Mouse (Mus musculus): ENCODE results near the gene Zfp791. TPM values are rescaled to one million over a fixed set of nuclear protein-coding genes. Genes with fewer than 3 reads are reported as not detected.
A peak's percentile ranks its signal among the peaks of the same experiment; 100 is the strongest.
"Not testable (repeated sequence)": the region's sequence is repeated elsewhere in the genome, so short reads cannot be mapped to it uniquely, and the experiment has no call there.

Zfp791 gene
- 1 to 10 TPM; 7.0 to 7.9 TPM for total RNA-seq (2021)
- long read RNA-seq, experiment 1, partial matches to known transcripts = 0 of 1 reads
- long read RNA-seq, experiment 1, other reads (novel, unspliced or antisense) = 0 of 1 reads
- long read RNA-seq, experiment 2 = 0 reads

DNA sequence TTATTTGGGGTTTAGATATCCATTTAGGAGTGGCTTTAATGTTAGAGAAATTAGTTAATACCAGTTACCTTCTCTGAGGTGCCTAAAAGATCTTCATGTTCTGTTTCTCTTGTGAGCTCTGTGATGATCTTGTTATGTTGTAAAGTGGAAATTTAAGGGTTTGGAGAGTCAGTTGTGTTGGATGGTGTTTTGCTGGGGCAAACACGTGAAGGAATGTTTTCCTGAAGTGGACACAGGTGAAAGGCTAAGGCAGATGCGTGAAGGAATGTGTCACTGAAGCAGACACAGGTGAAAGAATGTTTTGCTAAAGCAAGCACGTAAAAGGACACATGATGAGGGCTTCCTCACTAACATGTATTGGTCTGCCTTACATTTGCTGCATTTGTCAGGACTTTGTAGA lies at the start of gene Zfp791:
Gene Zfp791, minus strand, starts transcription at position 101 of the 400 bp plus-strand sequence.
- DNase-seq (ENCODE audit: extremely low spot score in 1 of 2, low spot score in 2 of 2) = no peak
- no peak for TF ChIP-seq CTCF (IDR thresholded peaks at IDR 0.05)
- H3K27ac ChIP-seq = no peak within 1 kb of the TSS
- intact Hi-C loops (cut with DNase I) = no loop called here
- no peak within 1 kb of the TSS for H3K4me3 ChIP-seq

DNA sequence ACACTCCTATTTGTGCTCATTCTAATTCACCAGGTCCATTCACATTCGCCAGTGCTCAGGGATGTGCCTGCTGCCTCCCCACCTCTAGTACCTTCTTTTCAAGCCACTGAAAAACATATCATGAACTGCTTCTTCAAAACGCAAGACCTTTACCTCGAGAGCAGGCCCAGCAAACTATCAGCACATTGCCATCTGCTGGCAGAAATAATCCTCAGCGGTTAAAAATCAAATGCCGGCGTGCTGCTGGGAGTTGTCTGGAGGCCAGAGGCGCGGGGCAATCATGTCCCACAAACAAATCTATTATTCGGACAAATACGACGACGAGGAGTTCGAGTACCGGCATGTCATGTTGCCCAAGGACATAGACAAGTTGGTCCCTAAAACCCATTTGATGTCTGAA lies 48.4 kb upstream of the Zfp791 start:
- intact Hi-C loops (cut with DNase I) = loop anchor here (2.0 kb wide), 1 partner anchor 94 kb away; no protein-coding TSS in a partner anchor
- TF ChIP-seq CTCF (IDR thresholded peaks at IDR 0.05) = peak; percentile 59
- DNase-seq (ENCODE audit: extremely low spot score in 1 of 2, low spot score in 2 of 2) = peak; percentile 32 to 34
- no peak overlapping the region for H3K4me3 ChIP-seq
- no peak overlapping the region for H3K27ac ChIP-seq

DNA sequence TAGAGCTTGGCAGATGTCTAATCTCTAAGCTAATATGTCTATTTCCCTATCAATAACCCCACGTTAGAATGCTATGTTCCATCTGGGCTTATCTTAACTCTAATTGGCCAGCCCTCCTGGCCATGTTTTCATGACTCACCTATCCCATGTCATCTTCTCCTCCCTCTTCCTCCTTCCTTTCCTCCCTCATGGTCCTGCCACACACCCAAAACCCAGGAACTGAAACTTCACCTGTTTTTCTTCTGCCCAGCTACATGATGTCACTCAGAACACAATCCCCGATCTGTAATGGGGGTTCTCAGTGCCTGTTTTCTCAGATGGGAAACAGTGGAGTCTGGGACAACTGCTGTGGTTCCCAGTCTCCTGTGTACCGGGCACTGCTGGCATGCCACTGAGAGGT lies 28.7 kb upstream of the Zfp791 start, which contains the start of gene Cks1brt:
Gene Cks1brt, plus strand, starts transcription at position 301 of the 400 bp plus-strand sequence.
- intact Hi-C loops (cut with DNase I) = no loop called here
- Histone ChIP-seq H3K27ac (no peak within 1 kb of the TSS), H3K4me3 (no peak within 1 kb of the TSS)
- TF ChIP-seq CTCF (IDR thresholded peaks at IDR 0.05) = no peak
- DNase-seq (ENCODE audit: extremely low spot score in 1 of 2, low spot score in 2 of 2) = no peak

DNA sequence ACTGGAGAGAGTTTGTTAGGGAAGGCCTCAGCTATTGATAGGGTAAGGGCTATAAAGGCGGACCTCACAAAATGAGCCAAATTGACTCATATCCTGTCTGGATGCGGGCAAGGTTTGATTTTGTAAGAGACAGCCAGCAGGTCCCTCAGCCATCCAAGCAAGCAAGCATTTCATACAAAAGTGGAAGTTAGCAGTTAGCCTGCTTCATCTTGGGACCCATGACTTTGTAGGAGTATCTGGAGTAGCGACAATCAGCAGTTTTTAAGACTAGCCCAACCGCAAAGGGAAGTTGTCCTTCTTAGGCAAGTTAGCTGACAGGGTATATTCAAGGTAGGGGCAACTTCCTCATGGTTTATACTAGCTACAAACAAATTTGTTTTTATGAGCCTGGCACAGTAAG lies 19.6 kb upstream of the Zfp791 start:
- intact Hi-C loops (cut with DNase I) = no loop called here
- DNase-seq (ENCODE audit: extremely low spot score in 1 of 2, low spot score in 2 of 2) = no peak
- TF ChIP-seq CTCF (IDR thresholded peaks at IDR 0.05) = no peak
- Histone ChIP-seq H3K4me3 (no peak overlapping the region), H3K27ac (no peak overlapping the region)

DNA sequence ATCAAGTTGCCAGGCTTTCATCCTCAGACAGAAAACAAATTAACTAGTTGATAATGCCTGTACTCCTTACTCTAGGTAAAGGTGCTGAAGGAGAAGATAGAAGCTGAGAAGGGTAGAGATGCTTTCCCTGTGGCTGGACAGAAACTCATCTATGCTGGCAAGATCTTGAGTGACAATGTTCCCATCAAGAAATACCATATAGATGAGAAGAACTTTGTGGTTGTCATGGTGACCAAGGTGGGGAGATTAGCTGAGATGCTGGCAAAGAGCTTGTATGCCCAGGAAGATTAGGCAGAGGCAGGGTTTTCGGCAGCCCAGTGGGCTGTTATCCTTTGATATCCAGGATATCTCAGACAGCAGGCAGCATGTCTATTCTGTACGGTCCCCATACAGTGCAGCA lies 12.8 kb upstream of the Zfp791 start:
- intact Hi-C loops (cut with DNase I); H3K4me3 ChIP-seq; H3K27ac ChIP-seq; DNase-seq (ENCODE audit: extremely low spot score in 1 of 2, low spot score in 2 of 2): not testable (repeated sequence)

DNA sequence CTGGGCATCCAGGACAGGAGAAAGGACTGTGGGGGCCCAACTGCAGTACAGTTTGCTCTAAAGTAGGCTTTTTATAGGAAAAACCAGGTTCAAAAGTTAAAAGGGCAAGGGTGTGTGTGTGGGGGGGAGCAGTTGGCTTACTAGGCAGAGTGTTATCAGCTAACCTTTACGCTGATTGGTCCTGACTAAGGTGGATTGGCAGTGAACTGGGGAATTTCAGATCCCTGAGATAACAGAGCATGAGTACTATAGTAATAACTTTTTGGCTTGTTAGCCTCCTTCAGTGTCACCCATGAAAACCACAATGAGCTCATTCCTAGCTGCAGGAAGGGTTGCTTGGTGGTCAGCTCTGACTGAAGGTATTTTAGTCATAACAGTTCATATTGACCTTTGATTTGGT lies 9.4 kb upstream of the Zfp791 start:
- intact Hi-C loops (cut with DNase I) = no loop called here
- Histone ChIP-seq H3K4me3 (no peak overlapping the region), H3K27ac (no peak overlapping the region)
- no peak for DNase-seq (ENCODE audit: extremely low spot score in 1 of 2, low spot score in 2 of 2)
- TF ChIP-seq CTCF (IDR thresholded peaks at IDR 0.05) = no peak

DNA sequence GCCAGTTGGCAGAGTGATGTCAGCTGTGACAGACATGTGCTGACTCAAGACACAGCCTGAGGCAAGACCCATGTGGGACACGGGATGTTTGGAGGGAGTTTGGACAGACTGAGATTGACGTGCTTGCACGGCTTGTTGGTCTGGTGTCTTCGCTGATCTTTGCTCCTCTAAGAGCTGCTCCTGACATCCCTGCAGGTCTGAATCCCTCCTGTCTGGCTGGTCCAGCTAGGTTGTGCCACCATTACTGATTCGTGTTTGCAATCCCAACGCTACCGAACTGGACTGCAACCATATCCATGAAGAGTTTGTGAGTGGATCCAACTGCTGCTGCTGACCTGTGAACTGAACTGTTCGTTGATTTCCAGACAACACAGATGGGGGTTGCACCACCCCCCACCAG lies 796 bp upstream of the Zfp791 start:
- no peak overlapping the region for H3K4me3 ChIP-seq
- intact Hi-C loops (cut with DNase I) = no loop called here
- DNase-seq (ENCODE audit: extremely low spot score in 1 of 2, low spot score in 2 of 2) = no peak
- H3K27ac ChIP-seq = no peak overlapping the region
- TF ChIP-seq CTCF (IDR thresholded peaks at IDR 0.05) = no peak

DNA sequence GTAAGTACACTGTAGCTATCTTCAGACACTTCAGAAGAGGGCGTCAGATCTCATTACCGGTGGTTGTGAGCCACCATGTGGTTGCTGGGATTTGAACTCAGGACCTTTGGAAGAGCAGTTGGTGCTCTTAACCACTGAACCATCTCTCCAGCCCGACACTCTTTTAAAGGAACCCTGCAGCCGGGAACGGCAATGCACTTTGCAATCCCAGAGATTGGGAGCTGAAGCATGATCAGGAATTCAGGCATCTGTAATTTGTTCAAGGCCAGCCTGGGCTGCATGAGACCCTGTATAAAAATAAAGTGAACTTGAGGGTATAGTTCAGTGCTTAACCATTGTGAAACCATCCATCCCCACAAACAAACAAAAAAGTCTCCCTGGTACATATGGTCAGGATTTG lies 2.6 kb downstream of the Zfp791 start:
- DNase-seq (ENCODE audit: extremely low spot score in 1 of 2, low spot score in 2 of 2); H3K4me3 ChIP-seq; intact Hi-C loops (cut with DNase I); H3K27ac ChIP-seq: not testable (repeated sequence)

DNA sequence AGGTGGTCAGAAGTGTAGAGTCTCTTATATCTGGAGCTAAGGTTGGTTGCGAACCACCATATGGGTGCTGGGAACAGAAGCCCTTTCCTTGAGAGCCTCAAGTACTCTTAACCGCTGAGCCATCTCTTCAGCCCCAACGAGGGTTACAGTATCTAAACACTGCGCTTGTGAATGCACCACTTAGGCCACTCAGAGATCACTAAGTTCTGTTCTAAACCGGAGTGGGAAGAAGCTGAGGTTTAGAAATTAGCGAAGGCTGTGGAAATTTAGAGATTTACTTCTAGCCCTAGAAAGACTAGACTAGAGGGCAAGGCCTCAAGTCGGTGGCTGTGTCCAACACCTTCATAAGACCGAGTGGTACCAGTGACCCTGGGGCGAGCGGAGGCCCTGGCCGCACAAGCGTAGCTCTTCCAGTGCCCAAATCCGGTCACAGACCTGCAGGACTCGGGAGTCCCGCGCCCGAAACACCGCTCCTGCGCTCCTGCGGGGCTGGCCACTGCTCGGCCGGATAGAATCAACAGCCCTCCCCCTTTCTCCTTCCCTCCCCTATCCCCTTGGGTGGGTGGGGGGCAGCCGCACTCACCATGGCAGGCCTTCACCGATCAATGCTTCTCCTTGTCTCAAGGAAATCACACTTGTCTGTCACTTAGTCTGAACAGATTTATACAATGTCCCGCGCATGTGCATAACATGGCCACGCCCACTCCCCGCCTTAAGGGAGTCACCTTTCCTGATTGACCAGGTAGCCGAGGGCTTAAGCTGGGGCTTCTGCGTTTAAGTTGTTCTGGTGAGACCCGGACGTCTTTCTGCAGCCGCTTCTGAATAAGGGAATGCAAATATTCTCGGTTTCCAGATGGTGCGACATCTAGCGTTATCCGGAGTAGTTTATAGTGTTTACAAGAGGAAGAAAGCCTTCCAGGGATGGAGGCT lies 3.6 kb downstream of the Zfp791 start:
- DNase-seq (ENCODE audit: extremely low spot score in 1 of 2, low spot score in 2 of 2) = peak; percentile 76 to 82
- peak overlapping the region; percentile 78 for H3K4me3 ChIP-seq
- peak overlapping the region; percentile 65; the same call in 1 of the 2 replicates for H3K27ac ChIP-seq
- intact Hi-C loops (cut with DNase I) = no loop called here
- peak; percentile 44 for TF ChIP-seq CTCF (IDR thresholded peaks at IDR 0.05)

DNA sequence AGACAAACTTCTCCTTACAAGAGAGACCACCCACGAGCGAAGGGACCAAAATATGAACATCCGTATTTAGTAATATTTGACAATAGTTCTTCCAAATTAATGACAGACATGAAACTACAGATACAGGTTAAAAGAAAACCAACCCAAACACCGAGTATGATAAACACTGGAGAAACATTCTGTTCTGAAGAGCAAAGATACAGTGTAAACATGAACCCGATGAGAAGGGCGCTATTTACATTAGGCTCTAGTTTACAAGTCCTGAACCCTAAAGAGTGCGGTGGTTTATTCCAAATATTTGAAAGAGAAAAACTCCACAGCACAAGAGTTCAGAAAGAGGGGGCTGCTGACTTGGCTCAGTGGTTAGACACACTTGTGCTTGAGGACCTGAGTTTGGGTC lies 5.9 kb downstream of the Zfp791 start:
- no peak overlapping the region for H3K27ac ChIP-seq
- no peak overlapping the region for H3K4me3 ChIP-seq
- intact Hi-C loops (cut with DNase I) = no loop called here
- no peak for DNase-seq (ENCODE audit: extremely low spot score in 1 of 2, low spot score in 2 of 2)
- TF ChIP-seq CTCF (IDR thresholded peaks at IDR 0.05) = no peak

DNA sequence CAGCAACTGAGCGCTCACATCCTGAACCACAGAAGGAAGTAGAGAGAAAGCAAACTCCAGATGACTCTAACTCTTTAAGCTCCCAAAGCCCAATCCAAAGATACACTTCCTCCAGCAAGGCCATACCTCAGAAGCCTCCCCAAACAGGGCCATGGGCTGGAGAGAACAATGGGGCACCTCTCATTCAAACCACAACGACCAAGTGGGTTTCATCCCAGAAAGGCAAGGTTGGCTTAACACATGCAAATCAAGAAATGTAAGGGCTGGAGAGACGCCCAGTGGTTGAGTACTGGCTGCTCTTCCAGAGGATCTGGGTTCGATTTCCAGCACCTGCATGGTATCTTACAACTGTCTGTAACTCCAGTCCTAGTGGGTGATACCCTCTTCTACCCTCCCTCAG lies 7.4 kb downstream of the Zfp791 start:
- H3K4me3 ChIP-seq = no peak overlapping the region
- no peak for DNase-seq (ENCODE audit: extremely low spot score in 1 of 2, low spot score in 2 of 2)
- no peak for TF ChIP-seq CTCF (IDR thresholded peaks at IDR 0.05)
- H3K27ac ChIP-seq = no peak overlapping the region
- intact Hi-C loops (cut with DNase I) = no loop called here

DNA sequence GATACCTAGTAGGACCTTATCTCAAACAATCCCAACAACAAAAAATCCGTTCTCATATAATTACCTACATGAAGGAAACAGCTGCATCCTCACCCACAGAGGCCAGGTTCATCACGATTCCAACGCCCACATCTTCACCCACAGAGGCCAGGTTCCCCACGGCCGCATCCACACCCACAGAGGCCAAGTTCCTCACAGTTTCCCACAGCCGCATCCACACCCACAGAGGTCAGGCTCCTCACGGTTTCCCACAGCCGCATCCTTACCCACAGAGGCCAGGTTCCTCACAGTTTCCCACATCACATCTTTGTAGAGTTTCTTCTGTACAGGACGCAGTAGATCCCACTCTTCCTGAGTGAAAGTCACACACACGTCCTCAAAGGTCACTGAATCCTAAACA lies 9.7 kb downstream of the Zfp791 start:
- no peak for DNase-seq (ENCODE audit: extremely low spot score in 1 of 2, low spot score in 2 of 2)
- TF ChIP-seq CTCF (IDR thresholded peaks at IDR 0.05) = no peak
- Histone ChIP-seq H3K27ac (no peak overlapping the region), H3K4me3 (no peak overlapping the region)
- intact Hi-C loops (cut with DNase I) = no loop called here
